Mouse (Mus musculus): ENCODE data around the gene Ift122. TPM values are rescaled to one million over a fixed set of nuclear protein-coding genes. Genes with fewer than 3 reads are reported as not detected.

Gene Ift122
- polyA plus RNA-seq, 1 experiment: 3.0 TPM

DNA sequence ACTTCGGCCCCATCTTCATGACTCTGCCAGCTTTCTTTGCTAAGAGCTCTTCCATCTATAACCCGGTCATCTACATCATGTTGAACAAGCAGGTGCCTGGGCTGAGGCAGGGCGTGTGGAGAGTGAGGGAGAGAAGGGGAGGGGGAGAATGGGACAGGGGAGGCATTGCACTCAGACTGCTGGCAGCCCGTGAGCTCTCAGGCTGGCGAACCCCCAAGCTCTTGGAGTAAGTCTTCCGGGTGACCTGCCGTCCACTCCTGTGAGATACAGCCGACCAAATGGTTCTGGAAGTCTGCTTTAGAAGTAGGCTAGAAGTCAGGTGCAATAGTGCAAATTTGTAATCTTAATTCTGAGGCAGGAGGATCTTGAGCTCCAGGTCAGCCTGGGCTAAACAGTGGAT, 82.3 kb downstream of the Ift122 start:
- Histone ChIP-seq H3K4me1 (ENCODE audit: control insufficient read depth, insufficient read depth, insufficient read length, low read length) (no peaks in the 10 kb centered on the region; the same call in 1 of the 2 replicates), H3K27ac (ENCODE audit: insufficient read depth, low read depth, low read length) (no peak overlapping the region), H3K36me3 (ENCODE audit: control insufficient read depth, insufficient read depth, low read length) (no peaks in the 10 kb centered on the region), H3K27me3 (ENCODE audit: control insufficient read depth, insufficient read depth, low read length) (no peaks in the 10 kb centered on the region), H3K4me3 (ENCODE audit: low read depth, low read length) (no peak overlapping the region)
- WGBS: 80% methylated on average over 8 of the region's 8 CpGs
- no peak for TF ChIP-seq CTCF (IDR thresholded peaks at IDR 0.05; ENCODE audit: extremely low read depth, insufficient read length, insufficient replicate concordance, low read depth, low read length)
- no peak for TF ChIP-seq POLR2A (IDR thresholded peaks at IDR 0.05; ENCODE audit: low read depth, low read length)

DNA sequence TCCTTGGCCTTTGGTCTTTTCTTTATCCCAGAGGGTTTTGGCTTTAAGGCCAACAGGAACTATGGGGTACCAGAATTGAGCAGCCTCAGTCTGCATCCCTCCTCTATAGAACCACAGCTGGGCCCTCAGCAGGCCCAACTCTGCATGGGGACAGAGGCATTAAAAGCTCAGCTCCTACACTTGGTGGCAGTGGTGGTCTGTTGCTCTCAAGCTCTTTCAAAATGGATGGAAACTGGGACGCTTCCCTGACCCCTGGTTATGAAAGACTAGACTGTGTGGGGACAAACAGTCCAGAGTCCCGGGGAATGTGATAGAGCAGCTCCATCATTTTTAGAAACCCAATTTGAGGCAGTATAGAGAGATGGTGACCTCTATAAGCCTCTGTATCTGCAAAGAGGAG, 84.7 kb downstream of the Ift122 start:
- H3K27me3 ChIP-seq (ENCODE audit: control insufficient read depth, insufficient read depth, low read length): no peaks in the 10 kb centered on the region
- H3K4me1 ChIP-seq (ENCODE audit: control insufficient read depth, insufficient read depth, insufficient read length, low read length): no peaks in the 10 kb centered on the region; the same call in 1 of the 2 replicates
- H3K4me3 ChIP-seq (ENCODE audit: low read depth, low read length): no peak overlapping the region
- no peak for TF ChIP-seq POLR2A (IDR thresholded peaks at IDR 0.05; ENCODE audit: low read depth, low read length)
- TF ChIP-seq CTCF (IDR thresholded peaks at IDR 0.05; ENCODE audit: extremely low read depth, insufficient read length, insufficient replicate concordance, low read depth, low read length): no peak
- no peak overlapping the region for H3K27ac ChIP-seq (ENCODE audit: insufficient read depth, low read depth, low read length)
- 93% methylated on average over 2 of the region's 2 CpGs for WGBS
- no peaks in the 10 kb centered on the region for H3K36me3 ChIP-seq (ENCODE audit: control insufficient read depth, insufficient read depth, low read length)

DNA sequence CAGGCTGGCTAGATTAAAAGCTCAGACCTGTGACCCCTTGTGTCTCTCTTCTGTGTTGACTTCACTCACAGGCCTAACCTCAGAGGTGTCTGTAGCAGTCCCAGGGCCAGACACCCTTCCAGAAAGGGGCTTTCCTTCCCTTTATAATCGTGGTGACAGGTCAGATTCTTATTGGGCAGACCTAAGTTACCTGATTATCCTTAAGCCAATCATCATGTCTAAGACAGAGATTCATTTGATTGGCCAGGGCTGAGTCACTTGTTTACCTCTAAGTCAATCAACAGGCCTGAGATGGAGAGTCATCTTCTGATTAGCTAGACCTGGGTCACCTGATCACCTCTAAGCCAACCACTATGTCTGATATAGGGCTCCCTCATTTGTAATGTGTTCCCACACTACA, 85.5 kb downstream of the Ift122 start:
- H3K36me3 ChIP-seq (ENCODE audit: control insufficient read depth, insufficient read depth, low read length): no peaks in the 10 kb centered on the region
- no peaks in the 10 kb centered on the region for H3K27me3 ChIP-seq (ENCODE audit: control insufficient read depth, insufficient read depth, low read length)
- H3K4me3 ChIP-seq (ENCODE audit: low read depth, low read length): no peak overlapping the region
- WGBS: 63% methylated on average over 1 of the region's 1 CpGs
- no peak overlapping the region for H3K27ac ChIP-seq (ENCODE audit: insufficient read depth, low read depth, low read length)
- no peaks in the 10 kb centered on the region; the same call in 1 of the 2 replicates for H3K4me1 ChIP-seq (ENCODE audit: control insufficient read depth, insufficient read depth, insufficient read length, low read length)
- TF ChIP-seq CTCF (IDR thresholded peaks at IDR 0.05; ENCODE audit: extremely low read depth, insufficient read length, insufficient replicate concordance, low read depth, low read length) (no peak), POLR2A (IDR thresholded peaks at IDR 0.05; ENCODE audit: low read depth, low read length) (no peak)

DNA sequence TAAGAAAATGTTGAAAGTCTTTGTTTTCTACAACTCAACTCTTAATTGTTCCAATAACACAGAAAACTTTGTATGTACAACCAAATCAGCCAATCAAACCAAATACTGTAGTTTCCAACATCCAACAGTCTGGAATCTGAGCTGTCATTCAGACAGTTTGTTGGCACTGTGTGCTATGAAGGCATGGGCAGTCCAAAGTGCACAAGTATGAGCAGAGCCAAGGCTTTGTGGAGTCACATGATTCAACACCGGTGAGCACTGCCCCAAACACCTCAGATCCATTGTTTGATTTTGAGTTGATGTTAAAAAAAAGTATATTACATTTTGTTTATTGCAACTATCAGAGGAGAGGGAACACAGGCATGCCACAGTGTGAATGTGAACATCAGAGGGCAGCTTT, 87.3 kb downstream of the Ift122 start:
- H3K27ac ChIP-seq (ENCODE audit: insufficient read depth, low read depth, low read length): no peak overlapping the region
- TF ChIP-seq POLR2A (IDR thresholded peaks at IDR 0.05; ENCODE audit: low read depth, low read length) (no peak), CTCF (IDR thresholded peaks at IDR 0.05; ENCODE audit: extremely low read depth, insufficient read length, insufficient replicate concordance, low read depth, low read length) (no peak)
- WGBS: 21% methylated on average over 1 of the region's 1 CpGs

DNA sequence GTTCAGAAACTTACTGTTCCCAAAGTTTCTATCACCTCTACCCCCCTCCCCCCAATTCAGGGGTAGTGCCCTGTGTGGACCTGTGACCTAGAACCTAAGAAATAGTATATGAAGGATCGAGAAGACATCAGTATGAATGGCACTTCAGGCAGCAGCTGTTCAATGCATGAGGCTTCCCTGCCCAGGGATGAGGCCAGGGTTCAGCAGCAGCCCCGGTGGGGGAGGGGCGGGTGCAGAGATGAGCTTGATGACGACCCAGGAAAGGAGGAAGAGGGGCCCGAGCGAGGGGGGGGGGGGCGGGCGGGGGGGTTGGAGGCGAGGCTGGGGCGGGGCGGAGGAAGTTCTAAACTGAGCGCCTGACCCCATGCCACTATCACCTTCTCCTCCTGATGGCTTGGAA, 87.9 kb downstream of the Ift122 start:
- Histone ChIP-seq H3K4me3 (ENCODE audit: low read depth, low read length) (no peak overlapping the region), H3K27me3 (ENCODE audit: control insufficient read depth, insufficient read depth, low read length) (no peaks in the 10 kb centered on the region), H3K27ac (ENCODE audit: insufficient read depth, low read depth, low read length) (no peak overlapping the region), H3K4me1 (ENCODE audit: control insufficient read depth, insufficient read depth, insufficient read length, low read length) (no peaks in the 10 kb centered on the region; the same call in 1 of the 2 replicates), H3K36me3 (ENCODE audit: control insufficient read depth, insufficient read depth, low read length) (no peaks in the 10 kb centered on the region)
- 8% methylated on average over 8 of the region's 12 CpGs for WGBS
- TF ChIP-seq POLR2A (IDR thresholded peaks at IDR 0.05; ENCODE audit: low read depth, low read length) (no peak), CTCF (IDR thresholded peaks at IDR 0.05; ENCODE audit: extremely low read depth, insufficient read length, insufficient replicate concordance, low read depth, low read length) (no peak)

More for the DNA sequence above, 87.3 kb downstream of the Ift122 start:
- Histone ChIP-seq H3K36me3 (ENCODE audit: control insufficient read depth, insufficient read depth, low read length) (no peaks in the 10 kb centered on the region), H3K4me3 (ENCODE audit: low read depth, low read length) (no peak overlapping the region), H3K27me3 (ENCODE audit: control insufficient read depth, insufficient read depth, low read length) (no peaks in the 10 kb centered on the region), H3K4me1 (ENCODE audit: control insufficient read depth, insufficient read depth, insufficient read length, low read length) (no peaks in the 10 kb centered on the region; the same call in 1 of the 2 replicates)

DNA sequence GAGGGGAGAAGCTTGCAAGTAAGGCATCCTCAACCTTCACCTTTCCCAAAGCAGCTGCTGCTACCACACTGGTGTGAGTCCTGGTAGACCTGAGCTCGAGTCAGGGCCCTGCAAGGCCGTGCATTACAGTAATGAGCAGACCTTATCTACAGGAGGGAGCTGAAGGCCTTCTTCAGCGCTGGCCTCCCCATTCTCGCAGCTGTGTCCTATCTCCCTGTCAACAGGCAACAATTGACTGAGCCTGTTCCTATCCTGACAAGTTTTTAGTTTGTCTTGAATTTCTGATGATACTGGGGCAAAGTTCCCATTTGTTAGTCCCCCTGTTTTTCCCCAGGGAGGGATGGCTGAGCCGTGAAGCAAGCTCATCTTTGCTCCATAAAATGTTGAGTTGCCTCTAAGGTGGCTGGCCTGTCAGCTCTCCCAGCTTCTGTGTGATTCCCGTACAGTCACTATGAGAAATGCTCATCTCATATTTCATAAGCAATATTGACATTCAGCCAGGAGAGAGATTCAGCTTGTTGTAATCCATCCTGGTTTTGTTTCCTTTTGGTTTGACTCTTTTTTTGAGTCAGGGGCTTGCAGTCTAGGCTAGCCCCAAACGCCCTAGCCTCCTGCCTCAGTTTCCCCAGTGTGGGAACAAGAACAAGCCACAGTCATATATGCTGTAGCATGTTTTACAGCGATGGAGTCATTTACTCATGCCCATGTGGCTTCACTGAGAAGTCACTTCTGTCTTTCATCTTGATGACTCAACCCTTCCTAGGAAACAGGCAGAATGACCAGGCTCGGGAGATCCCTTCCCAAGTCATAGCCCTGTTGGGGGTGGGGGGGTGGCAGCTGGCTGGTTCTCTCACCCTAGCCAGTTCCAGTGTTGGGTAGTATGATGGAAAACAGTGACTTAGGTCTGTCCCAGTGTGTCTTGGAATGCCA, 90.5 kb downstream of the Ift122 start:
- Histone ChIP-seq H3K4me3 (ENCODE audit: low read depth, low read length) (no peak overlapping the region), H3K4me1 (ENCODE audit: control insufficient read depth, insufficient read depth, insufficient read length, low read length) (no peaks in the 10 kb centered on the region; the same call in 1 of the 2 replicates), H3K27ac (ENCODE audit: insufficient read depth, low read depth, low read length) (no peak overlapping the region), H3K36me3 (ENCODE audit: control insufficient read depth, insufficient read depth, low read length) (no peaks in the 10 kb centered on the region), H3K27me3 (ENCODE audit: control insufficient read depth, insufficient read depth, low read length) (no peaks in the 10 kb centered on the region)
- WGBS: 70% methylated on average over 9 of the region's 9 CpGs
- TF ChIP-seq POLR2A (IDR thresholded peaks at IDR 0.05; ENCODE audit: low read depth, low read length) (no peak), CTCF (IDR thresholded peaks at IDR 0.05; ENCODE audit: extremely low read depth, insufficient read length, insufficient replicate concordance, low read depth, low read length) (no peak)

DNA sequence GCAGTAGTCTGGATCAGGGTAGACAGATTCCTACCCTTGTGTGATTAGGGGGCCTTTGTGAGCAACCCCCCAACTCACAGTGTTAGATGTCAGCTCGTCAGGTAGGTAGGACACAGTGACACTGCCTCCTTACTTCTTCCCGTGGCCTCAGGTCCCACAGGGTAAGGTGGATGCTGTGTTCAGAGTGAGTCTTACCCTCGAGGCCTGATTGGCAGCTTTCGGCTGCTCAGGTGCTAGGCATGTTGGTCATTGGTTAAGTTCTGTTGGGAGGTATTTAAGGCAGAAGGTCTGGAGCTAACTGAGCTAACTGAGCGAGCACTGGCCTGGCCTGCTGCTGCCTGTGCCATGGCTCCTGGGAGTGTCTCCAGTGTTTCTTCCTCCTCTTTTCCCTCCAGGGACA, 91.4 kb downstream of the Ift122 start, which contains the start of gene H1foo:
Gene H1foo, plus strand, starts transcription at position 301 of the 400 bp plus-strand sequence.
- no peaks in the 10 kb centered on the region for H3K27me3 ChIP-seq (ENCODE audit: control insufficient read depth, insufficient read depth, low read length)
- no peak within 1 kb of the TSS for H3K27ac ChIP-seq (ENCODE audit: insufficient read depth, low read depth, low read length)
- H3K36me3 ChIP-seq (ENCODE audit: control insufficient read depth, insufficient read depth, low read length): no peaks in the 10 kb centered on the region
- H3K4me1 ChIP-seq (ENCODE audit: control insufficient read depth, insufficient read depth, insufficient read length, low read length): no peaks in the 10 kb centered on the region; the same call in 1 of the 2 replicates
- no peak for TF ChIP-seq POLR2A (IDR thresholded peaks at IDR 0.05; ENCODE audit: low read depth, low read length)
- TF ChIP-seq CTCF (IDR thresholded peaks at IDR 0.05; ENCODE audit: extremely low read depth, insufficient read length, insufficient replicate concordance, low read depth, low read length): no peak
- WGBS: 92% methylated on average over 5 of the region's 5 CpGs
- H3K4me3 ChIP-seq (ENCODE audit: low read depth, low read length): no peak within 1 kb of the TSS

All from small intestine, adult 2 months (tissue).